Mouse (Mus musculus) ovary, adult 2 months (tissue): ENCODE measurements around the gene Rnf113a2. TPM values are rescaled to one million over a fixed set of nuclear protein-coding genes. Genes with fewer than 3 reads are reported as not detected.

Experiments
- polyA plus RNA-seq: library from polyadenylated mRNA; depleted of rRNA; stranded (reverse); fragments of >200 nt; gene quantifications from 2 replicates; pipeline ENCODE4 v1.2.3, GENCODE M21; 2012; rRNA removed

Rnf113a2 gene
- polyA plus RNA-seq: 2.2 and 3.2 TPM in 2 replicates

DNA sequence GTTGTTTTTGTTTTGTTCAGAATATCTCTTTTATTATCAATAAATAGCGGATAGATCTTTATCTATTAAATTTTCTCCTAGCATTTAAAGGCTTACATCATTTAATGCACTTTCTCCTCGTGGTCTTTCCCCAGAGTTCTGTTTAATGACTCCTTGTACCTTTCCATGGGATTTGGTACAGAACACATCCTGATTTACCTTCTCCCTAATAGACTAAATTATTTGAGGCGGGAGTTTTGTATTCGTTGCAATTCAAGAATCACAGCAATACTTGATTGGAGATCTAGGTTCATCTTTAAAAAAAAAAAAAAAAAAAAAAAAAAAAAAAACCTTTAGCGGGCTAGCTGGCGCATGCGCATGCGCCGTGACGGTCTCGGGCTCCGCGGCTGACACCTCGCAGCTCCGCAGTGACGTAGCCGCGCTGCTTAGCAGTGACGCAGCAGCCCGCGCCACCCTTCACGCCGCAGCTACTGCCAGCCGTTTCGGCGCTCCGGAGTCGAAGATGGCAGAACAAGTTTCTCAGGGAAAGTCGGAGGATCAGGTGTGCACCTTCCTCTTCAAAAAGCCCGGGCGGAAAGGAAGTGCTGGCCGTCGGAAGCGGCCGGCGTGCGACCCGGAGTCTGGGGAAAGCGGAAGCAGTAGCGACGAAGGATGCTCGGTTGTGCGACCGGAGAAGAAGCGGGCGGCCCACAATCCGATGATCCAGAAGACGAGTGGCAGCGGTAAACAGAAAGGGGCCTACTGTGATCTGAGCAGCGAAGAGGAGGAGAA is at the start of gene Rnf113a2:
Rnf113a2 (plus strand) TSS at position 363 of the 771 bp plus-strand sequence.

DNA sequence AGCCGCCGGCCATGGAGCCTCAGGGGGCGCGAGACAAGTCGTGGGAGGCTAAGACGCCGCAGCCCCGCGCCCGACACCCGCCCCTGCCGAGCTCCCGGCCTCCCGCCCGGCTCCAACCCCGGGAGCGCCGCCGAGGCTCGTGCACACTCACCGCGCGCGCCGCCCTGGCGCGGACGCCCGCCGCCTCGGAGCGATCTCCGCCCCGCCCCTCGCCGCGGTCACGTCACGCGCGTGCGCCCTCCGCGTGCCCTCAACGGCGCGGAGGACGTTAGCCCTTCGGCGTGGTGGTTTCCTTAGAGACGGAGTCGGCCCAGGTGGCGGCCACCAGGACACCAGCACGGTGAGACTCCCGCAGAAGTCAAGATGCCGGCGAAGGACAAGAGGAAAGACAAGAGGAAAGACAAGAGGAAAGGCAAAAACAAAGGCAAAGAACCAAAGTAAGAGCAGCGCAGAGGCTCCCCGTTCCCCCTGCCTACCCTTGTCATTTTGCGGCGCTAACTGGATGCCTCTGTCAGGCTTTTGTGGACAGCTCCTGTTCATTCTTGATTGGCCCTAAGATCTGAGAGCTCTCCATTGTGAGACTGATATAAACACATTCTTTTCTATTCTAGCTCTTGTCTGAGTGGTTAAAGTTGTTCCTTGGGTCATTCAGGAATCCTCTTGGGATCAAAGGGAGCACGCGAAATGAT is 8.0 kb upstream of the Rnf113a2 start, which contains the start of the genes Entpd5 and Bbof1:
Entpd5 (minus strand) TSS at position 211 of the 689 bp plus-strand sequence.
Bbof1 (plus strand) TSS at position 253 of the 689 bp plus-strand sequence.

DNA sequence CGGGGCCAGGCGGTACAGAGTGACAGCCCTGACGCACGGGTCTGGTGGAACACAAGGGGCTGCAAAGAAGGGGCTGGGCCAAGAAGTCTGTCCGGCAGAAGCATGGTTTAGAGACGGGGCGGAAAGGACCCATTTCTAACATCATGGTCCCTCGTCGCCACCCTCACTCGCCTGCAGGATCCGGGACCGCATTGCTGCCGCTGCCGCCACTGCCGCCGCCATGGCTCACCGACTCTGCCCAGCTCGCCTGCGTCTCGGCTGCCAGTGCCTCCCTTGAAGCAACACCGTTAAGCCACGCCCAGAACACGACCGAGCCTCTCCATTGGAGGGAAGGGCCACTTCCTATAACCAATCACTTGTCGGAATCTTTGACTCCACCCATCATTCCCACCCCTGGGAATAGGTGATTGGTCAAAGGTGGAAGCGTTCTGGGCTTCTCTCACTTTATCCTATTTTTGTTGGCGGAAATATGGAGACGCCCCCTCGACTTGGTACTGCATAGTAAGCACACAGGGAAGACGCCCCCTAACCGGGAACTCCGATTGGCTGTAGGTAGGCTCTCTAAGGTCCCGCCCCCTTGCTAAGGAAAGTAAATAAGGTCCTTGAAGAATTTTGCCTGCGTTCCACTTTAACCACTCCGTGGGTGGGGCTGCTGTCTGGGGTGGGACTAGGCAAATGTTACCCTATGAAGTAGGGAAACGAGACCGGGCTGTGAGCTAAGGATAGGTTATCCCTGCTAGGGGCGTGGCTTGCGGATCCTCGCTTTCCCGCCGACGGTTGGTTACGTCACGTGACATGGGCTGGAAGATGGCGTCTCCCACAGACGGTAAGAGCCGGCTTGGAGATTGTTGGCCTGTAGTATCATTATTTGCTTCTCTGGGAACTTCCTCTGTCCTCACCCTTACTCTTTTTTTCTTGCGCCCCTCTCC is 34.0 kb downstream of the Rnf113a2 start, which contains the start of the genes Aldh6a1 and Lin52:
Aldh6a1 (minus strand) TSS at position 287 of the 929 bp plus-strand sequence.
Lin52 (plus strand) TSS at position 705 of the 929 bp plus-strand sequence.

Other genes with a start within 250 kb of the Rnf113a2 start
- 14.0 and 15.7 TPM in 2 replicates for gene Elmsan1, start 198.3 kb upstream of the Rnf113a2 start, polyA plus RNA-seq
- gene Ptgr2, start 132.0 kb upstream of the Rnf113a2 start, polyA plus RNA-seq: 5.3 and 6.0 TPM in 2 replicates
- gene Zfp410, start 100.3 kb upstream of the Rnf113a2 start, polyA plus RNA-seq: 25.1 and 28.1 TPM in 2 replicates
- gene Coq6, start 55.5 kb upstream of the Rnf113a2 start, polyA plus RNA-seq: 53.8 and 70.6 TPM in 2 replicates
- 1.7 and 1.9 TPM in 2 replicates for gene Fam161b, start 55.4 kb upstream of the Rnf113a2 start, polyA plus RNA-seq
- gene Entpd5, start 8.2 kb upstream of the Rnf113a2 start, polyA plus RNA-seq: 4.2 and 5.4 TPM in 2 replicates
- 0.24 and 0.33 TPM in 2 replicates for gene Bbof1, start 8.1 kb upstream of the Rnf113a2 start, polyA plus RNA-seq
- gene Aldh6a1, start 33.8 kb downstream of the Rnf113a2 start, polyA plus RNA-seq: 11.9 and 14.0 TPM in 2 replicates
- gene Lin52, start 34.2 kb downstream of the Rnf113a2 start, polyA plus RNA-seq: 6.6 and 8.4 TPM in 2 replicates
- 0.28 and 0.44 TPM in 2 replicates for gene Vsx2, start 152.6 kb downstream of the Rnf113a2 start, polyA plus RNA-seq
- 22.4 and 25.0 TPM in 2 replicates for gene Abcd4, start 200.2 kb downstream of the Rnf113a2 start, polyA plus RNA-seq
- 5.7 and 6.7 TPM in 2 replicates for gene Vrtn, start 223.8 kb downstream of the Rnf113a2 start, polyA plus RNA-seq